In the genomic region with DNA sequence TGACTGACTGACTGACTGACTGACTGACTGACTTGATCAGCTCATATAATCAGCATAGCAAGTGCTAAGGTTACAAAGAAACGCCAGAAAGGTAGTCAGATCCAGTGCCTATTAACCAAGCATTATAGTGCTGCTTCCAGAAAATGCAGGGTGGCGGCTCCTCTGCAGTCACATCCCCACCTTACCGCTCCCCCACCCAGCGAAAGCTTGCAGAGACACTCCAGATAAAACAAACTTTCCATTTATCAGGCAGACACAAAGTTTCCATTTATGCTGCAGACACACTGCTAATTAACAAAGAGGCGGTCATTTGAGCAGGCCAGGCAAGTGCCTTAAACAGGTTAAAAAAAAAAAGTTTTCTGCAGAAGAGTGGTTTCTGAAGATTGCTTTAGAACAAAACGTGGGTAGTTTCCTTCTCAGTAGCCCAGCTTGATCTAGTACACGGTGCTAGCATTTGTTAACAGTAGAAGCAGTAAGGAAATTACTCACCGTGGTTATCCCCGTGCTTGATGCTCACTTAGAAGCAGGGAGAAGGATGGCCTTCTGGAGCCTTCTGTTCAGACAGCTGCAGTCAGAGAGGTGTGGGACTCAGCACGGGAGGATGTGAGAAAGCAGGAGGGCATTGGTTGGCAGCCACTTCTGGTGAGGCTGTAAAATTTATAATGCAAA, we compare ENCODE assay signal across 9 mouse cellular contexts. TPM values are rescaled to one million over a fixed set of nuclear protein-coding genes. Genes with fewer than 3 reads are reported as not detected.
DNase-seq lines count a peak whose midpoint lies in the region.
"Had no signal": no experiment of that assay in that cellular context is flagged by ENCODE, and none has a peak within 500 bp of the region (broad histone marks: within the 10 kb centered on the region; RNA-seq: fewer than 3 reads in every experiment).

No protein-coding gene starts in this region.

- intact Hi-C loops in left cerebral cortex, postnatal 10 days (cut with DNase I): no loop called here

- peak; percentile 29 for DNase-seq in c-Kit-positive CD71-positive TER-119-negative erythroid progenitor cells, embryonic 14.5 days (ENCODE audit: low read depth)
- peak; percentile 34 for DNase-seq in induced T-regulatory cell, adult 2 months (ENCODE audit: low read depth)
- peak; percentile 37 to 48 for DNase-seq in left cerebral cortex, postnatal 10 days (ENCODE audit: extremely low spot score in 1 of 2, low spot score in 2 of 2)
- peak; percentile 67 to 85 for DNase-seq in right cerebral cortex, postnatal 36 days (ENCODE audit: low spot score in 2 of 2)
- no peak for DNase-seq in embryo, embryonic 10.5 days (ENCODE audit: low spot score)
- no peak for DNase-seq in lung, postnatal 14 days
- no peak for DNase-seq in cerebellum, postnatal 25 days
- DNase-seq: gastrocnemius, postnatal 36 days; lung, postnatal 10 days had no signal

RNA-seq across cellular contexts. Expression of gene Il21, which starts 27.0 kb away (rescaled TPM):
- total RNA-seq in left cerebral cortex, postnatal 10 days (2021): not detected
- total RNA-seq: gastrocnemius, postnatal 36 days had no signal

RNA-seq across cellular contexts. Expression of gene Bbs12, which starts 52.9 kb away (rescaled TPM):
- total RNA-seq in left cerebral cortex, postnatal 10 days (2021): 1 to 10 TPM; 4.0 to 4.5 TPM

RNA-seq across cellular contexts. Expression of gene Cetn4, which starts 53.0 kb away (rescaled TPM):
- total RNA-seq in left cerebral cortex, postnatal 10 days (2021): 1 to 10 TPM; 4.1 to 4.8 TPM

Comparison
In these comparisons a context has a peak if more than half of its experiments do, and no peak if none do; other contexts are left out.
1. DNase-seq: peak in c-Kit-positive CD71-positive TER-119-negative erythroid progenitor cells, embryonic 14.5 days (single experiment), induced T-regulatory cell, adult 2 months (single experiment), left cerebral cortex, postnatal 10 days (2 of 2) and right cerebral cortex, postnatal 36 days (2 of 2); none in embryo, embryonic 10.5 days (single experiment), lung, postnatal 14 days (single experiment) and cerebellum, postnatal 25 days (0 of 2).